Mouse (Mus musculus): Measurements from ENCODE around the gene Npvf. TPM values are rescaled to one million over a fixed set of nuclear protein-coding genes. Genes with fewer than 3 reads are reported as not detected.
A peak's percentile ranks its signal among the peaks of the same experiment; 100 is the strongest.

Gene Npvf
- not detected in 2 replicates for polyA plus RNA-seq (2016; fragmentation: Nextera tagmentation; extraction: Ambion mirVana)

GRCm38 (mm10) chr6:50654356-50654755 is at the start of gene Npvf:
TSS of gene Npvf (minus strand) at chr6:50654439.
- no peak for DNase-seq (ENCODE audit: low spot score)
- Histone ChIP-seq H3K4me1 (0 out of 2 replicates have a peak, but pooled peaks cover 3% of the 10 kb centered on the region), H3K4me3 (no peak within 1 kb of the TSS), H3K27ac (no peak within 1 kb of the TSS), H3K9me3 (replicated peaks) (no peaks in the 10 kb centered on the region), H3K27me3 (ENCODE audit: low read depth, poor library complexity, severe bottlenecking) (no peaks in the 10 kb centered on the region), H3K36me3 (no peaks in the 10 kb centered on the region)
- 86% methylated on average over 4 of the region's 4 CpGs for WGBS

GRCm38 (mm10) chr6:50689121-50689815 is 35.0 kb upstream of the Npvf start:
- no peaks in the 10 kb centered on the region for H3K9me3 ChIP-seq (replicated peaks)
- 0 out of 2 replicates have a peak overlapping the region, but pooled peaks have one; percentile 3 for H3K27ac ChIP-seq
- no peak for DNase-seq (ENCODE audit: low spot score)
- peaks cover 9% of the 10 kb centered on the region for H3K4me1 ChIP-seq
- H3K36me3 ChIP-seq, result no peaks in the 10 kb centered on the region
- no peaks in the 10 kb centered on the region for H3K27me3 ChIP-seq (ENCODE audit: low read depth, poor library complexity, severe bottlenecking)
- 66% methylated on average over 15 of the region's 15 CpGs for WGBS
- no peak overlapping the region for H3K4me3 ChIP-seq

GRCm38 (mm10) chr6:50684646-50685415 is 30.6 kb upstream of the Npvf start:
- Histone ChIP-seq H3K9me3 (replicated peaks) (no peaks in the 10 kb centered on the region), H3K36me3 (no peaks in the 10 kb centered on the region), H3K27me3 (ENCODE audit: low read depth, poor library complexity, severe bottlenecking) (peaks cover 6% of the 10 kb centered on the region; the same call in 1 of the 2 replicates), H3K27ac (no peak overlapping the region), H3K4me3 (no peak overlapping the region), H3K4me1 (peaks cover 29% of the 10 kb centered on the region)
- no peak for DNase-seq (ENCODE audit: low spot score)
- 68% methylated on average over 7 of the region's 7 CpGs for WGBS

GRCm38 (mm10) chr6:50681491-50681890 is 27.3 kb upstream of the Npvf start:
- Histone ChIP-seq H3K27ac (no peak overlapping the region), H3K9me3 (replicated peaks) (no peaks in the 10 kb centered on the region), H3K36me3 (no peaks in the 10 kb centered on the region), H3K4me3 (no peak overlapping the region), H3K4me1 (peaks cover 35% of the 10 kb centered on the region), H3K27me3 (ENCODE audit: low read depth, poor library complexity, severe bottlenecking) (peaks cover 6% of the 10 kb centered on the region; the same call in 1 of the 2 replicates)
- WGBS, result 23% methylated on average over 5 of the region's 5 CpGs
- no peak for DNase-seq (ENCODE audit: low spot score)

- H3K27ac ChIP-seq, result no peak overlapping the region
Measured at GRCm38 (mm10) chr6:50680224-50681215, 26.3 kb upstream of the Npvf start.

GRCm38 (mm10) chr6:50679486-50679828 is 25.2 kb upstream of the Npvf start:
- 88% methylated on average over 2 of the region's 2 CpGs for WGBS
- H3K27me3 ChIP-seq (ENCODE audit: low read depth, poor library complexity, severe bottlenecking), result peaks cover 6% of the 10 kb centered on the region; the same call in 1 of the 2 replicates
- peaks cover 35% of the 10 kb centered on the region for H3K4me1 ChIP-seq
- H3K4me3 ChIP-seq, result no peak overlapping the region
- H3K9me3 ChIP-seq (replicated peaks), result no peaks in the 10 kb centered on the region
- H3K36me3 ChIP-seq, result no peaks in the 10 kb centered on the region
- DNase-seq (ENCODE audit: low spot score), result no peak
- H3K27ac ChIP-seq, result no peak overlapping the region

More at GRCm38 (mm10) chr6:50680224-50681215, 26.3 kb upstream of the Npvf start:
- Histone ChIP-seq H3K4me1 (peaks cover 35% of the 10 kb centered on the region), H3K4me3 (no peak overlapping the region), H3K27me3 (ENCODE audit: low read depth, poor library complexity, severe bottlenecking) (peaks cover 6% of the 10 kb centered on the region; the same call in 1 of the 2 replicates), H3K36me3 (no peaks in the 10 kb centered on the region), H3K9me3 (replicated peaks) (no peaks in the 10 kb centered on the region)
- no peak for DNase-seq (ENCODE audit: low spot score)
- WGBS, result 64% methylated on average over 20 of the region's 20 CpGs

- peaks cover 6% of the 10 kb centered on the region; the same call in 1 of the 2 replicates for H3K27me3 ChIP-seq (ENCODE audit: low read depth, poor library complexity, severe bottlenecking)
- H3K9me3 ChIP-seq (replicated peaks), result no peaks in the 10 kb centered on the region
- peak; percentile 83 for DNase-seq (ENCODE audit: low spot score)
- peaks cover 35% of the 10 kb centered on the region for H3K4me1 ChIP-seq
- H3K27ac ChIP-seq, result no peak overlapping the region
- 30% methylated on average over 8 of the region's 8 CpGs for WGBS
- H3K36me3 ChIP-seq, result no peaks in the 10 kb centered on the region
- no peak overlapping the region for H3K4me3 ChIP-seq
Measured at GRCm38 (mm10) chr6:50678826-50679485, 24.7 kb upstream of the Npvf start.

GRCm38 (mm10) chr6:50671191-50671590 is 17.0 kb upstream of the Npvf start:
- Histone ChIP-seq H3K36me3 (no peaks in the 10 kb centered on the region), H3K4me3 (no peak overlapping the region), H3K27me3 (ENCODE audit: low read depth, poor library complexity, severe bottlenecking) (no peaks in the 10 kb centered on the region), H3K27ac (no peak overlapping the region), H3K4me1 (no peaks in the 10 kb centered on the region), H3K9me3 (replicated peaks) (no peaks in the 10 kb centered on the region)
- WGBS, result 93% methylated on average over 3 of the region's 3 CpGs
- no peak for DNase-seq (ENCODE audit: low spot score)

GRCm38 (mm10) chr6:50666937-50667336 is 12.7 kb upstream of the Npvf start:
- H3K4me1 ChIP-seq, result peaks cover 7% of the 10 kb centered on the region; the same call in 1 of the 2 replicates
- no peaks in the 10 kb centered on the region for H3K9me3 ChIP-seq (replicated peaks)
- no peaks in the 10 kb centered on the region for H3K27me3 ChIP-seq (ENCODE audit: low read depth, poor library complexity, severe bottlenecking)
- H3K27ac ChIP-seq, result no peak overlapping the region
- H3K4me3 ChIP-seq, result no peak overlapping the region
- DNase-seq (ENCODE audit: low spot score), result no peak
- 85% methylated on average over 5 of the region's 5 CpGs for WGBS
- no peaks in the 10 kb centered on the region for H3K36me3 ChIP-seq

GRCm38 (mm10) chr6:50665020-50665419 is 10.8 kb upstream of the Npvf start:
- no peak overlapping the region for H3K4me3 ChIP-seq
- H3K9me3 ChIP-seq (replicated peaks), result no peaks in the 10 kb centered on the region
- WGBS, result 87% methylated on average over 3 of the region's 3 CpGs
- H3K27ac ChIP-seq, result no peak overlapping the region
- DNase-seq (ENCODE audit: low spot score), result no peak
- peaks cover 7% of the 10 kb centered on the region; the same call in 1 of the 2 replicates for H3K4me1 ChIP-seq
- H3K27me3 ChIP-seq (ENCODE audit: low read depth, poor library complexity, severe bottlenecking), result no peaks in the 10 kb centered on the region
- no peaks in the 10 kb centered on the region for H3K36me3 ChIP-seq

GRCm38 (mm10) chr6:50664193-50664592 is 10.0 kb upstream of the Npvf start:
- H3K27me3 ChIP-seq (ENCODE audit: low read depth, poor library complexity, severe bottlenecking), result no peaks in the 10 kb centered on the region
- no peak overlapping the region for H3K4me3 ChIP-seq
- no peaks in the 10 kb centered on the region for H3K9me3 ChIP-seq (replicated peaks)
- peaks cover 7% of the 10 kb centered on the region; the same call in 1 of the 2 replicates for H3K4me1 ChIP-seq
- 90% methylated on average over 3 of the region's 3 CpGs for whole genome bisulfite sequencing
- H3K36me3 ChIP-seq, result no peaks in the 10 kb centered on the region
- H3K27ac ChIP-seq, result no peak overlapping the region
- DNase-seq (ENCODE audit: low spot score), result no peak

Measured in limb, embryonic 10.5 days (tissue).